Mouse (Mus musculus) heart, postnatal 4 days (tissue): ENCODE results near the gene Rplp1. TPM values are rescaled to one million over a fixed set of nuclear protein-coding genes. Genes with fewer than 3 reads are reported as not detected.

Experiments used
- DNase-seq: peaks from one replicate; pipeline ENCODE4 v3.0.0; 2021
- total RNA-seq, 2 experiments: library from RNA; stranded (reverse); gene quantifications; 2 replicates each; pipeline ENCODE4 v1.2.3; 2021

Rplp1 gene
- total RNA-seq, 2 experiments from 2014 or later, result 1,924 to 1,989 TPM

DNA sequence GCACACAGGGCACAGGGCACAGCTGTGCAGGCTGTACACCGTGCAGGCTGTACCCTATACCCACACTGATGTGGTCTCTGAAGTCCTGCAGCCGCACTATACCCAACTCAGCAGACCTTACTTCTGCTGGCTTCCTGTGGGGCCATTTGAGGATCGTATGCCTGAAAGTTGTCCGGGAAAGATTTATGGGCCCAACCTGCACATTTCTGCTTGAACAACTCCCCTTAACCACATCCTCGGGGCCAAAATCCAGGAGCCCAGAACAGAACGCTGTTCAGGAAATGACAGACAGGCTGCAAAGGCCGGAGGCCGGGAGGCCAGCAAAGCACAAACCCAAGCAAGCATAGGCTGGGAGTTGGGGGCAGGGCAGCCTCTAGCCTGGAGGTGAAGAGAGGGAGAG lies 41.0 kb downstream of the Rplp1 start:
- no peak for DNase-seq

- no peak for DNase-seq
Observed at GRCm38 (mm10) chr9:61872246-61872941, 41.9 kb downstream of the Rplp1 start.

GRCm38 (mm10) chr9:61871839-61872238 lies 42.5 kb downstream of the Rplp1 start:
- DNase-seq, result no peak

- no peak for DNase-seq
Observed at GRCm38 (mm10) chr9:61867659-61868058, 46.7 kb downstream of the Rplp1 start.

Other genes with a start within 250 kb of the Rplp1 start
- gene Kif23, start 32.2 kb upstream of the Rplp1 start, total RNA-seq, result 10 to 100 TPM; 56.0 to 75.0 TPM
- gene Paqr5, start 112.3 kb upstream of the Rplp1 start, total RNA-seq, result not detected
- 10 to 100 TPM; 11.3 to 14.4 TPM for gene Glce, start 208.1 kb upstream of the Rplp1 start, total RNA-seq